Mouse (Mus musculus) lung, embryonic 14.5 days (tissue): ENCODE results near the gene Dusp16. TPM values are rescaled to one million over a fixed set of nuclear protein-coding genes. Genes with fewer than 3 reads are reported as not detected.

Source experiments
- ATAC-seq: fragments of 200-750 bp; cut with Nextera tagmentation; 2 replicates; pipeline ENCODE4 v1.8.0; 2017; ENCODE audit warnings: mild to moderate bottlenecking, moderate TSS enrichment, moderate library complexity; ENCODE audit not compliant: insufficient read depth
- DNase-seq: peaks from one replicate; pipeline ENCODE4 v3.0.0-alpha.2; 2015
- H3K27ac ChIP-seq: fragments of 300-500 bp; sonication (generic); 2 replicates; pipeline ENCODE4 v1.5.1; 2014; ENCODE audit warnings: low read depth, mild to moderate bottlenecking, moderate library complexity
- H3K27me3 ChIP-seq: fragments of 300-500 bp; sonication (generic); 2 replicates; pipeline ENCODE4 v1.6.1; 2014; ENCODE audit warnings: low read length, control low read depth; ENCODE audit not compliant: insufficient read depth
- H3K36me3 ChIP-seq: fragments of 300-500 bp; sonication (generic); 2 replicates; pipeline ENCODE4 v1.6.1; 2014; ENCODE audit warnings: control low read depth; ENCODE audit not compliant: insufficient read depth
- H3K4me1 ChIP-seq: fragments of 300-500 bp; sonication (generic); 2 replicates; pipeline ENCODE4 v1.6.1; 2014; ENCODE audit warnings: antibody characterized with exemption, control low read depth; ENCODE audit not compliant: insufficient read depth
- H3K4me2 ChIP-seq: fragments of 300-500 bp; sonication (generic); 2 replicates; pipeline ENCODE4 v1.6.1; 2014; ENCODE audit warnings: mild to moderate bottlenecking
- H3K4me3 ChIP-seq: fragments of 300-500 bp; sonication (generic); 2 replicates; pipeline ENCODE4 v1.5.1; 2014; ENCODE audit warnings: low read depth, low read length
- H3K9ac ChIP-seq: fragments of 300-500 bp; sonication (generic); 2 replicates; pipeline ENCODE4 v1.6.1; 2014
- H3K9me3 ChIP-seq: fragments of 300-500 bp; sonication (generic); 2 replicates; pipeline ENCODE4 v1.6.1; 2016; ENCODE audit warnings: low read depth, low read length, control low read depth
- CTCF ChIP-seq: IDR thresholded peaks from 2 replicates; pipeline ENCODE4 v1.5.1; 2016; ENCODE audit warnings: antibody characterized with exemption, low read depth
- WGBS: fragments of 180-500 bp; shearing (Covaris S2); extraction: QIAGEN DNeasy Blood & Tissue Kit; methylation state at CpG from one replicate; pipeline ENCODE4 v1.1.7; 2014; 5-methylcytosine and 5-hydroxymethylcytosine counted together
- polyA plus RNA-seq: library from polyadenylated mRNA; unstranded; fragments of >200 nt; fragmentation: Nextera tagmentation; extraction: Ambion mirVana; gene quantifications from 2 replicates; pipeline ENCODE4 v1.2.1, GENCODE M21; 2014

Dusp16 gene
- polyA plus RNA-seq, 1 experiment from 2014 or later = 12.9 TPM

DNA sequence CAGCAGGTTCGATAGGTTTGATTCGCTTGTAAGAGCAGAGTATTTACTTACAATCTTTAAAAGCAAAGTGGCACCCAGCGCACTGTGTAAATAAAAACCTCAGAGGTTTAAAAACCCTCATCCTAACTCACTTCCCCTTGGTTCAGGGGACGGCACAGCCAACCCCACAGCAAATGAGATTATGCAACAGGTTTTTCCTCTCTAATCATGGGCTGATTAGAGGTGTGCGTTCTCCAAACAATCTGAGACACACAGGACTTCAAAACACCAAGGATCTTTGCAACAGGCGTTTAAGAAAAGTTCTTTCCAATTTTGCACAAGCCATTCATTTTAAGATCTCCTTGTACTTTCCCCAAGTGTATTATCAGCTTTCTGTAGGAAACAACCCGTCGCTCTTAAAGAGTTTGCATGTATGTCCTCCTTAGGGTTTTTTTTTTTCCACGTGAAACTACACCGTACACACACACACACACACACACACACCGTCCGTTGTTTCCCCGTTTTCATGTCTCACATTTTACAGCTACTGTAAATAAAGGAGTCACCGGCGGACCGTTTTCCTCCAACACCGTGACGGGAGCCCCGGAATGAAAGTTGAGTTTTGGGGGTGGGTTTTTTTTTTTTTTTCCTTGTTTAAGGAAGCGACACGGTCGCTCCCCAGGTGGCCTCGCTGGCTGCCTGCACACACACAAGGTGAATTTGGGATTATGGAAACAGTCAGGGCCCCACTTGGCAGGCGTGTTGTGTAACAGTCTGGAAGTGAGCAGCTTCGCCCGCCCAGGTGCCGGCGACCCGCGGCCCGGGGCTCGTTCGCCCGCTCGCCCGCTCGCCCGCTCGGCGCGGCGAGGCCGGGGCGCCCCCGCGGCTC is 940 bp downstream of the Dusp16 start:
- H3K4me1 ChIP-seq = 0 out of 2 replicates have a peak, but pooled peaks cover 2% of the 10 kb centered on the region
- DNase-seq (peak; percentile 58), ATAC-seq (peak; percentile 1; the same call in 1 of the 2 replicates)
- no peaks in the 10 kb centered on the region for H3K36me3 ChIP-seq
- TF ChIP-seq CTCF = no peak
- peak overlapping the region; percentile 98 for H3K9ac ChIP-seq
- no peaks in the 10 kb centered on the region for H3K27me3 ChIP-seq
- peak overlapping the region; percentile 99 for H3K27ac ChIP-seq
- peak overlapping the region; percentile 67 for H3K4me3 ChIP-seq
- H3K4me2 ChIP-seq = peak overlapping the region; percentile 78
- no peaks in the 10 kb centered on the region for H3K9me3 ChIP-seq
- WGBS = 1% methylated on average over 46 of the region's 46 CpGs

DNA sequence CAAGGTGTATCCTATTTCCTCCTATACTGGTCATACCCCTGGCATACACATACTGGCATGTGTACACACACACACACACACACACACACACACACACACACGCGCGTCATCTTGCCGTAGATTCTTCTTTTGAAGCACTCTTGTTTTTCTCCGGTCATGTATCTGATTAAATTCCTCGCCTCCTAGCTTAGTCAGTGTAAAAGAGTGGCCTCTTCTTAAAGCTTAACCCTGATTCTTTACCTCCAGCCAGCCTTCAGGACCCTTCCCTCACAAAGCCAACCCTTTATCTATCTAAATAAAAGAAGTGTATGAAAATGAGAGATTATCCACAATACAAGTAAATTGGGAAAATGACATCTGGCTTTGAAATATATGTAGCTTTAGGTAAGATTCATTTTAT is 3.3 kb downstream of the Dusp16 start:
- Histone ChIP-seq H3K36me3 (no peaks in the 10 kb centered on the region), H3K9me3 (no peaks in the 10 kb centered on the region), H3K4me1 (0 out of 2 replicates have a peak, but pooled peaks cover 2% of the 10 kb centered on the region), H3K4me3 (no peak overlapping the region), H3K4me2 (no peak overlapping the region), H3K9ac (no peak overlapping the region), H3K27ac (no peak overlapping the region), H3K27me3 (no peaks in the 10 kb centered on the region)
- TF ChIP-seq CTCF = no peak
- ATAC-seq = no peak
- no peak for DNase-seq
- 65% methylated on average over 6 of the region's 6 CpGs for WGBS

DNA sequence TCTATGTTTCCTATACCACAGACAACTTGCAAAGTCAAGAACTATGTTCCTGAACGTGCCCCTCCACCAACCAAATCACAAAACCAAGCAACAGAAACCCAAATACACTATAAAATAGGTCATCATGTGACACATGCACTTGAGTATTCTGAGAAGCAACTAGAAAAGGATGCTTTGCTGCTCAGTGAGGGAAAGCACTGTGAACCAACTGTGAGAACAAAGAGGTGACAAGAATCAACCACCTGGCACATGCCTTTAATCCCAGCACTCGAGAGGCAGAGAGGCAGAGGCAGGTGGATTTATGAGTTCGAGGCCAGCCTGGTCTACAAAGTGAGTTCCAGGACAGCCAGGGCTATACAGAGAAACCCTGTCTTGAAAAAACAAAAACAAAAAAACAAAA is 6.0 kb downstream of the Dusp16 start:
- H3K27ac ChIP-seq = no peak overlapping the region
- 66% methylated on average over 3 of the region's 3 CpGs for WGBS
- H3K27me3 ChIP-seq = no peaks in the 10 kb centered on the region
- H3K36me3 ChIP-seq = no peaks in the 10 kb centered on the region
- DNase-seq = no peak
- no peaks in the 10 kb centered on the region for H3K9me3 ChIP-seq
- ATAC-seq = no peak
- H3K4me3 ChIP-seq = no peak overlapping the region
- 0 out of 2 replicates have a peak, but pooled peaks cover 2% of the 10 kb centered on the region for H3K4me1 ChIP-seq
- no peak for TF ChIP-seq CTCF
- no peak overlapping the region for H3K4me2 ChIP-seq
- H3K9ac ChIP-seq = no peak overlapping the region

DNA sequence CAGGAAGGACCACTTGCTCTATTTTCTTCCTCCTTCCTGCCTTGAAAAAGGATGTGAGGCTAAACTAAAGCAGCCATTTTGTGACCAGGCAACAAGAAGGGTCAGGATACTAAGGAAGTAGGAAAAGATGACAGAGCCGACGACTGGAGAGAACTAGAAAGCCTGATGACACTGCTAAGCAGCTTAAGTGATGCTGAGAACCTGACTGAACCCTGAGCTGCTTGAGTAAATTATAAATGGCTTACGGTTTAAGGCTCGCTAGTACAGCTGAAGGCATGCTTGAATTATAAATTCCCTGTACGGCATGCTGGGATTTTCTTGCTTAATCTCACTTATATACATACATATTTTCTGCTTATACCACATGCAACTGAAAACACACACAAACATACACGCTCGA is 9.5 kb downstream of the Dusp16 start:
- DNase-seq = no peak
- no peak for ATAC-seq
- no peak overlapping the region for H3K9ac ChIP-seq
- H3K4me1 ChIP-seq = no peaks in the 10 kb centered on the region
- no peaks in the 10 kb centered on the region for H3K9me3 ChIP-seq
- H3K4me3 ChIP-seq = no peak overlapping the region
- no peaks in the 10 kb centered on the region for H3K27me3 ChIP-seq
- 83% methylated on average over 7 of the region's 7 CpGs for WGBS
- no peak overlapping the region for H3K27ac ChIP-seq
- no peak for TF ChIP-seq CTCF
- no peak overlapping the region for H3K4me2 ChIP-seq
- no peaks in the 10 kb centered on the region for H3K36me3 ChIP-seq

DNA sequence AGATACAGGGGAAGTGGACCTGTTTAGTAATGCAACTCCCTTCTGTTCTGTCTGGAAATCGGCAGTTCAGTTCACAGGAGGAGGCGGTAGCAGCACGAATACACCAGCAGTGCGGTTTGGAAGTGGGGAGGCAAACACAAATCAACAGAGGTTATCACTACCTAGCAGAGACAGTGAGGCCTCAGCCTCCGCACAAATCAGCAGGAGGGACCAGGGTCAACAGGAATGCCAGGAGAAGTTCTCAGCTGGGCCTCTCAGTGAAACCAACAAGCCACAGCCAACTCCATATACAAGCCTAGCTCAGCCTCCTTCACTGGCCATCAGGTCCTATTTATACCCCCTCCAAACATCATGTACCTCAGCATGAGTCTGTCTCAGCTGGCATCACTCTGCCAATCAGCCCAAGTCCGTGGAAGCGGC is 10.9 kb downstream of the Dusp16 start:
- no peak overlapping the region; the same call in 1 of the 2 replicates for H3K27ac ChIP-seq
- H3K9ac ChIP-seq = no peak overlapping the region
- no peaks in the 10 kb centered on the region for H3K4me1 ChIP-seq
- H3K4me3 ChIP-seq = no peak overlapping the region
- ATAC-seq (no peak), DNase-seq (no peak)
- no peaks in the 10 kb centered on the region for H3K9me3 ChIP-seq
- H3K27me3 ChIP-seq = no peaks in the 10 kb centered on the region
- H3K36me3 ChIP-seq = no peaks in the 10 kb centered on the region
- no peak overlapping the region for H3K4me2 ChIP-seq
- TF ChIP-seq CTCF = no peak
- 66% methylated on average over 7 of the region's 7 CpGs for WGBS

DNA sequence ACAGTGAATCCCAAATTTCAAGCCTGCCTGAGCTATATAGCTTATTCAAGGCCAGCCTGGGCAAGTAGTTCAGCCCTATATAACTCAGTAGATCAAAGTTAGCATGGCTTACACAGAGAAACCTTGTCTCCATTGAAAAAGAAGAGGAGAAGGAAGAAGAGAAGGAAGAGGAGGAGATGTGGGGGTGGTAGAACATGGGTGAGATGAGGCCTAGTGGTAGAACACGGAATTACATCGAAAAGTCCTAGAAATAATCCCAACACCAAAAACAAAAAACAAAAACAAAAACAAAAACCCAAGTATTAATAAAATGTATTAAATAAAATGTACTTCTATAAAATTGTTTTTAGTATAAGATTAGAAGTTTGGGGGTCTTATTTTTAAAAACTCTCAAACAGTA is 12.4 kb downstream of the Dusp16 start:
- DNase-seq (no peak), ATAC-seq (no peak)
- H3K4me3 ChIP-seq = no peak overlapping the region
- no peaks in the 10 kb centered on the region for H3K4me1 ChIP-seq
- peak; percentile 35; the same call in 1 of the 2 replicates for TF ChIP-seq CTCF
- H3K4me2 ChIP-seq = no peak overlapping the region
- no peaks in the 10 kb centered on the region for H3K9me3 ChIP-seq
- no peaks in the 10 kb centered on the region for H3K36me3 ChIP-seq
- no peak overlapping the region for H3K9ac ChIP-seq
- no peaks in the 10 kb centered on the region for H3K27me3 ChIP-seq
- WGBS = 67% methylated on average over 2 of the region's 2 CpGs
- no peak overlapping the region for H3K27ac ChIP-seq

DNA sequence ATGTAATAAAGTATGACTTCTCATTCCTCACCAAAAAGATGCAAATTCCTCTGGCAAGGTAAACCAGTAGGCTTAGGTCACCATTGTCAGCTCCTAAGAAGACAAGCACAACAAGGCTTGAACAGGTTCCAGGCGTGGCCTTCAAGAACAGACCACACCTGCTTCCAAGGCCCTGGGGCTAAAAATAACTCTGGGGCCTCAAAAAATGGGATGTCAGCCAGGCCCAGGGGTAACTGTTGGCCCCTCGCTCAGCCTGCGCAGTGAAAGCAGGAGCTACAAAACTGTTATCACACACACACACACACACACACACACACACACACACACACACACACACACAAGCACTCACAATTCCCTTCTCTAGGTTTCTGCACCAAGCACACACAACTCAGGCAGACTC is 18.5 kb downstream of the Dusp16 start:
- 28% methylated on average over 3 of the region's 3 CpGs for WGBS
- H3K27me3 ChIP-seq = no peaks in the 10 kb centered on the region
- peaks cover 2% of the 10 kb centered on the region for H3K4me1 ChIP-seq
- ATAC-seq (peak; percentile 65), DNase-seq (peak; percentile 63)
- H3K4me2 ChIP-seq = no peak overlapping the region
- H3K9ac ChIP-seq = no peak overlapping the region
- H3K27ac ChIP-seq = no peak overlapping the region
- no peak overlapping the region for H3K4me3 ChIP-seq
- no peaks in the 10 kb centered on the region for H3K9me3 ChIP-seq
- TF ChIP-seq CTCF = no peak
- no peaks in the 10 kb centered on the region for H3K36me3 ChIP-seq
